Mouse (Mus musculus) duodenum, adult 2 months (tissue): ENCODE results near the gene Mis12. TPM values are rescaled to one million over a fixed set of nuclear protein-coding genes. Genes with fewer than 3 reads are reported as not detected.

Experiments
- polyA plus RNA-seq: library from polyadenylated mRNA; depleted of rRNA; stranded (reverse); fragments of >200 nt; gene quantifications from 2 replicates; pipeline ENCODE4 v1.2.3, GENCODE M21; 2012; ENCODE audit warnings: low replicate concordance; rRNA removed

Mis12 gene
- 0.32 and 0.46 TPM in 2 replicates for polyA plus RNA-seq

GRCm38 (mm10) chr11:71019201-71020068 lies at the start of gene Mis12, which contains the start of gene Derl2:
Gene Mis12, plus strand, starts transcription at chr11:71019611.
Gene Derl2, minus strand, starts transcription at chr11:71019841.

GRCm38 (mm10) chr11:70969821-70970559 lies 49.4 kb upstream of the Mis12 start, which contains the start of the genes Nup88 and Rpain:
Gene Nup88, minus strand, starts transcription at chr11:70969973.
Gene Rpain, plus strand, starts transcription at chr11:70970213.

GRCm38 (mm10) chr11:70982557-70983228 lies 36.7 kb upstream of the Mis12 start, which contains the start of gene C1qbp:
Gene C1qbp, minus strand, starts transcription at chr11:70983026.

GRCm38 (mm10) chr11:71004316-71004773 lies 15.1 kb upstream of the Mis12 start, which contains the start of gene Dhx33:
Gene Dhx33, minus strand, starts transcription at chr11:71004437.

GRCm38 (mm10) chr11:71033163-71033761 lies 13.9 kb downstream of the Mis12 start, which contains the start of gene 6330403K07Rik:
Gene 6330403K07Rik, minus strand, starts transcription at chr11:71033513.

Other genes with a start within 250 kb of the Mis12 start
- 0.18 and 0.90 TPM in 2 replicates for gene Scimp, start 207.0 kb upstream of the Mis12 start, polyA plus RNA-seq
- 1.6 and 1.9 TPM in 2 replicates for gene Rabep1, start 174.8 kb upstream of the Mis12 start, polyA plus RNA-seq
- 6.3 and 12.4 TPM in 2 replicates for gene Nup88, start 49.6 kb upstream of the Mis12 start, polyA plus RNA-seq
- gene Rpain, start 49.4 kb upstream of the Mis12 start, polyA plus RNA-seq, result 8.0 and 10.7 TPM in 2 replicates
- gene C1qbp, start 36.6 kb upstream of the Mis12 start, polyA plus RNA-seq, result 333 and 408 TPM in 2 replicates
- gene Dhx33, start 15.2 kb upstream of the Mis12 start, polyA plus RNA-seq, result 7.1 and 13.8 TPM in 2 replicates
- 6.4 and 8.4 TPM in 2 replicates for gene Derl2, start 230 bp downstream of the Mis12 start, polyA plus RNA-seq
- gene 6330403K07Rik, start 13.9 kb downstream of the Mis12 start, polyA plus RNA-seq, result 0.90 and 0.91 TPM in 2 replicates
- 0.11 TPM in 1 of 2 replicates, not detected in the other for gene Nlrp1a, start 125.1 kb downstream of the Mis12 start, polyA plus RNA-seq
- gene Nlrp1b, start 211.1 kb downstream of the Mis12 start, polyA plus RNA-seq, result 0.05 and 0.41 TPM in 2 replicates